Mouse (Mus musculus) regulatory T cell (primary cell): ENCODE results near the gene Ifnar2.

Source experiments
- in situ Hi-C: fragments of 300-600 bp; cut with MboI, MseI; formaldehyde crosslinking; loops from one replicate; pipeline ENCODE4 v1.15.1; 2025; ENCODE audit warnings: high pct_unique_total_duplicates

The Ifnar2 gene

DNA sequence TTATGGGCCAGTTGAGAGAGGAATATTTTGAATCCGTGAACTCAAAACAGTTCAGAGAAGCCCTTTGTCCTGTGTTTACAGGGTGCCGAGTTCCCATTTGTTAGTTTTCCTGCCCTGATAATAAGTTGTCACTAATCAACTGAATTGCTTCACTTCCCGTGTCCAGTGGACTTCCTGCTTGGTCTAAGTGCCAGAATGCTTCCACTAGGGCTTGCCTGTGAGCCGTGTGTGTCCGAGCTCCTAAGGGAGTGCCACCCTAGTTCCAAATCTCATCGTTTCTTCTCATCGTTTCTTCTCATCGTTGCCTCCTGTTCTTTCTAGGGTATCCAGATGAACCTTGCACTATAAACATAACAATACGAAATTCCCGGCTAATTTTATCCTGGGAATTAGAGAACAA lies 13.0 kb downstream of the Ifnar2 start:
- in situ Hi-C loops = no loop called here

GRCm38 (mm10) chr16:91386419-91387120 lies 14.0 kb downstream of the Ifnar2 start:
- in situ Hi-C loops = no loop called here

- in situ Hi-C loops = no loop called here
Observed at GRCm38 (mm10) chr16:91387121-91387486, 14.5 kb downstream of the Ifnar2 start.

DNA sequence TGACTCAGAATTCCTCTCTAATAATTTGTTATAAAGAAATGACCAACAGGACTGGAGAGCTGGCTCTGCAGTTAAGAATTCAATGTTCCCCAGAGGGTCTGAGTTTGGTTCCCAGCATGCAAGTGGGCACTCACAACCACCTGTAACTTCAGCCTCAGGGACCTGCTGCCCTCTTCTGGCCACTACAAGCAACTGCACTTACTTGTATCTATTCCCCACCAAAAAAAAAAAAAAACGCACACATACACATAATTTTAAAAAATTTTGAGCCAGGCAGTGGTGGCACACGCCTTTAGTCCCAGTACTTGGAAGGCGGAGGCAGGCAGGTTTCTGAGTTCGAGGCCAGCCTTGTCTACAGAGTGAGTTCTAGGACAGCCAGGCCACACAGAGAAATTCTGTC lies 17.5 kb downstream of the Ifnar2 start:
- in situ Hi-C loops = no loop called here

GRCm38 (mm10) chr16:91391421-91391820 lies 18.8 kb downstream of the Ifnar2 start, which contains the start of gene Gm21970:
Gene Gm21970, plus strand, starts transcription at chr16:91391721.
- in situ Hi-C loops = no loop called here

- in situ Hi-C loops = no loop called here
Observed at GRCm38 (mm10) chr16:91394826-91395410, 22.3 kb downstream of the Ifnar2 start.

DNA sequence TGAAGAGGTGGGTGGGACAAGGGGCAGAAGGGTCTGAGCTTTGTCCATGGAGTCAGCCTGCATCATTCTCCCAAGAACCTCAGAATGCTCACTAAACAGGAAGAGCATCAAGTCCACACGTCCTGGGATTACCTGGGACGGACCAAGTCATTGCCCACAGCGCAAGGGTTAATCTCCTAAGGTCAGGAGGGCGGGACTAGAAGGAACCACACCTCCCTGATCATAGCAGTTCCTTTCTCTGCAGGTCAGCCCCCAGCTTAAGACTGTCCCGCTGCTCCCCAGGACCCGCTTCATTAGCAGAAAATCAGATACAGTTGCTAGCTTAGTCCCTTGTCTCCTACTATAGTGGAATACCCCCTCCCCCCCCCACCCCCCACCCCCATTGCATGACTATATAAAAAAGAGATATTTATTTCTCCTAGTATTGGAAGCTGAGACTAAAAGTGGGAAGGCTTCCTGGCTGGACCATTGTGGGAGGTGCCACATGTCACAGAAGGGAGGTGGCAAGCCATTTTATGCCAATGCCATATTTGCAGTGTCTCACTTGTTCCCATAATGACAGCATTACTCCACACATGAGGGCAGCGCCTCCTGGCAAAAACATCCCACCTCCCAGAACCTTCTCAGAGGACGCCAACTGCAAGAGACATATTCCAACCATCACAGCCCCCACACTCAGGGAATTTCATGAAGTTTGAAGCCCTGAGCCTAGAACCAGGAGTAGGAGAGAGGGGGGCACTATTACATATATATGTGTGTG lies 23.2 kb downstream of the Ifnar2 start:
- in situ Hi-C loops = no loop called here

GRCm38 (mm10) chr16:91396844-91397537 lies 24.4 kb downstream of the Ifnar2 start:
- in situ Hi-C loops = no loop called here

GRCm38 (mm10) chr16:91398030-91398429 lies 25.4 kb downstream of the Ifnar2 start:
- in situ Hi-C loops = no loop called here

DNA sequence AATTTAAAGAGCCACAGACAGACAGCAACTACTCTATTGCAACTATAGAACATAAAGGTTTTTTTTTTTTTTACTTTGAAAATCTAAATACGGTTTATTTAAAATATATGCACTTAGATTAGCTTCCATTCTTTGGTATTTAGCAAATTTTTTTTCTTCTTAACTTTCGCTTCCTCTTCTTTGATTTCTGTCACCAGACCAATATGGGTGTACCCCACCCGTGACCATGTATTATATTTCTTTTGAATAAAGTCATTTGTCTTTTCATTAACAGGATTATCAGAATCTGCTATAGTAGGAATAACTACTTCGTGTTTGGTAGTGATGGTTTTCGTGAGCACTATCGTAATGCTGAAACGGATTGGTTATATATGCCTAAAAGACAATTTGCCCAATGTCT lies 26.4 kb downstream of the Ifnar2 start:
- in situ Hi-C loops = no loop called here

- in situ Hi-C loops = no loop called here
Observed at GRCm38 (mm10) chr16:91401569-91402165, 29.1 kb downstream of the Ifnar2 start.

DNA sequence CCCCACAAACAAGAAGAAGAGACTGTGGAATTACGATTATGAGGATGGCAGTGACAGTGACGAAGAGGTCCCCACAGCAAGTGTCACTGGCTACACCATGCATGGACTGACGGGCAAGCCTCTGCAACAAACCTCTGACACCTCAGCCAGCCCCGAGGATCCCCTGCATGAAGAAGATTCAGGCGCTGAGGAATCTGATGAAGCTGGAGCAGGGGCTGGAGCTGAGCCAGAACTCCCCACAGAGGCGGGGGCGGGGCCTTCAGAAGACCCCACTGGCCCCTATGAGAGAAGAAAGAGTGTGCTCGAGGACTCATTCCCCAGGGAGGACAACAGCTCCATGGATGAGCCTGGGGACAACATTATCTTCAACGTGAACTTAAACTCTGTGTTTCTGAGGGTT lies 31.2 kb downstream of the Ifnar2 start:
- in situ Hi-C loops = no loop called here

- in situ Hi-C loops = no loop called here
Observed at GRCm38 (mm10) chr16:91404187-91404586, 31.6 kb downstream of the Ifnar2 start.

GRCm38 (mm10) chr16:91404828-91405577 lies 32.4 kb downstream of the Ifnar2 start:
- in situ Hi-C loops = loop anchor here (5.0 kb wide), 2 partner anchors 37 to 43 kb away; no protein-coding TSS in a partner anchor

DNA sequence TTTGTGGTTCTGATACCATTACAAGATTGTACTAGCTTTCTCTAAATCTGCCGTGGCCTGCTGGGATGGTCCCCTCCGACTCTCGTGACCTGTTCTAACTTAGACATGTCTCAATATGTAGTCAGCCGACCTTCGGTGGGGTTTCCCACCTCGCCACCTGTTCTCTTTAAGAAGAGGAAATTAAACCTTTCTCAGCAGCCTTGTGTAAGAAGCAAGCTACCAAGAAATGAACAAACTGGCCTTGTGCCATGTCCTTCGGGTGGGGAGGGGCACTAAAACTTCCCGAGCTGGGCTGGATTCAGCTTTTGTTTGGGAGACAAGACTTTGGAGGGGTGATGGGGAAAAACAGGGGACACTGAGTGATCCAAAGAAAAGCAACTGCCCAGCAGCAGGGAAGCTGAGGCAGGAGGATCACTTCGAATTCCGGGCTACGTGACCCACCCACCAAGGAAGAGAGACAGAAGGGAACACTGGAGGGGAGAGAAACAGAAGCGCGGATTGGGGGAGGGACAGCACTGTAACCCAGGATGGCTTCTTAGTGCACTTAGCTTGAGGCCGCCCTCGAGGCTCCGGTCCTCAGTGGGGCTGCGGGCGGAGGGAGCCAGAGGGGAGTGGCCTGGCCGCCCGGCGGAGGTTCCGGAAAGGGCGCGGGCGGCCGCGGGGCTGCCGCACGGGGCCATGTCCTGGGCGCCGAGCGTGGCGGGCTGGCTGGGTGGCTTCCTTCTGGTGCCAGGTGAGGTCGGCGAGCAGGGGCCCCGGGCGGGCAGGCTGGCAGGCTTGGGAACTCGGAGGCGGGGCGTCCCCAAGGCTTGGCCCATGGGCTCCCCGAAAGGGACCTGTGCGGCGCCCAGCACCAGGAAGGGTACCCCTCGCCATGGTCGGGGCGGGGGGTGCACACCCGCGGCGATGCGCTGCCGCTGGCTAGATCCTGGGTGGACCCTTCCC lies 33.3 kb downstream of the Ifnar2 start, which contains the start of gene Il10rb:
TSS of gene Il10rb (plus strand) at position 525 of the 945 bp plus-strand sequence.
- in situ Hi-C loops = loop anchor here (5.0 kb wide), 2 partner anchors 36 to 44 kb away; no protein-coding TSS in a partner anchor

DNA sequence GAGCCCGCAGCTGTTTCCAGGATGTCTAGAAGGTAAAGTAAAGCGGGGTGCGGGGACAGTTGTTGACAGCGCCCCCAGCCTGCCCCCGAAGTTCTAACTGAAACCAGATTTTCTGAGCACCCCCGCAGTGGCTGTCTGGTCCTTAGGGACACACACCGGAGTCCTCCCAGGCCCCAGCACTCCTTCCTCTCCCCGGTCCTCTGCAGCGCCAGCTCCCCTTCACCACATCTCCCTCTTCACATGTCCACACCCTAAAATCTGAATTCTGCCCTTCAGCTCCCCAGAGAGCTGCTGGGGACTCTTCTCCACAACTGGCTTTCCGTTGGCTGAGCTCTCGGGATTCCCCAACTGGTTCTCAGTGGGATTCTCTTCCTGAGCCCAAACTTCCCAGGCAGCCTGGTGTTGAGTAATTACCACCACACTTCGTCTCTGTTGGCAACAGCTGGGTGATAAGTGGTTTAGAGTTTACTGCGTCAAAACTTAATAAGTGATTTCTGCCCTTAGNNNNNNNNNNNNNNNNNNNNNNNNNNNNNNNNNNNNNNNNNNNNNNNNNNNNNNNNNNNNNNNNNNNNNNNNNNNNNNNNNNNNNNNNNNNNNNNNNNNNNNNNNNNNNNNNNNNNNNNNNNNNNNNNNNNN lies 34.1 kb downstream of the Ifnar2 start:
- in situ Hi-C loops = loop anchor here (5.0 kb wide), 2 partner anchors 36 to 44 kb away; no protein-coding TSS in a partner anchor

GRCm38 (mm10) chr16:91413102-91413844 lies 40.7 kb downstream of the Ifnar2 start:
- in situ Hi-C loops = no loop called here
